Mouse (Mus musculus) layer of hippocampus, postnatal 14 days (tissue): Measurements from ENCODE around the gene Acyp1. TPM values are rescaled to one million over a fixed set of nuclear protein-coding genes. Genes with fewer than 3 reads are reported as not detected.

ENCODE experiments used
- DNase-seq, 2 experiments: peaks; one replicate each; pipeline ENCODE4 v3.0.0; 2021 to 2022; ENCODE audit warnings: low spot score in 2 of 2, mixed read lengths in 1 of 2
- long read RNA-seq, 2 experiments: library from polyadenylated mRNA; stranded (forward); transcript quantifications; one replicate each; pipeline ENCODE4 v2.0.0; 2021
- total RNA-seq, 2 experiments: library from RNA; stranded (reverse); gene quantifications; 2 replicates each; pipeline ENCODE4 v1.2.3; 2021

Acyp1 gene
- 10 to 100 TPM; 32.8 to 36.8 TPM for total RNA-seq
- long read RNA-seq, experiment 1, transcript Acyp1-201 (3 exons, 648 nt) = major isoform, 9 of 10 reads
- long read RNA-seq, experiment 1, partial matches to known transcripts = 1 of 10 reads
- long read RNA-seq, experiment 1, other reads (novel, unspliced or antisense) = 0 of 10 reads
- long read RNA-seq, experiment 2, transcript Acyp1-201 (3 exons, 648 nt) = major isoform, 30 of 40 reads
- long read RNA-seq, experiment 2, partial matches to known transcripts = 7 of 40 reads
- long read RNA-seq, experiment 2, other reads (novel, unspliced or antisense) = 2 of 40 reads

- DNase-seq = no peak
Observed at GRCm38 (mm10) chr12:85287809-85288485, at the start of gene Acyp1. TSS of gene Acyp1 (minus strand) at chr12:85288438.

GRCm38 (mm10) chr12:85337567-85338311 is 49.5 kb upstream of the Acyp1 start:
- no peak for DNase-seq

GRCm38 (mm10) chr12:85330153-85330552 is 41.9 kb upstream of the Acyp1 start:
- DNase-seq = no peak

- DNase-seq = no peak
Observed at GRCm38 (mm10) chr12:85308651-85309050, 20.4 kb upstream of the Acyp1 start.

- peak; percentile 84 to 90 for DNase-seq
Observed at GRCm38 (mm10) chr12:85305247-85305892, 17.1 kb upstream of the Acyp1 start.

GRCm38 (mm10) chr12:85304725-85305124 is 16.5 kb upstream of the Acyp1 start:
- DNase-seq = no peak

- no peak for DNase-seq
Observed at GRCm38 (mm10) chr12:85303256-85303655, 15.0 kb upstream of the Acyp1 start.

- DNase-seq = no peak
Observed at GRCm38 (mm10) chr12:85298835-85299180, 10.6 kb upstream of the Acyp1 start.

GRCm38 (mm10) chr12:85298127-85298834 is 10.0 kb upstream of the Acyp1 start:
- DNase-seq = no peak

- DNase-seq = no peak
Observed at GRCm38 (mm10) chr12:85297345-85297997, 9.2 kb upstream of the Acyp1 start.

- DNase-seq = no peak
Observed at GRCm38 (mm10) chr12:85296915-85297314, 8.7 kb upstream of the Acyp1 start.

GRCm38 (mm10) chr12:85295506-85295905 is 7.3 kb upstream of the Acyp1 start:
- DNase-seq = no peak

- DNase-seq = no peak
Observed at GRCm38 (mm10) chr12:85292906-85293305, 4.7 kb upstream of the Acyp1 start.

GRCm38 (mm10) chr12:85292288-85292687 is 4.0 kb upstream of the Acyp1 start:
- no peak for DNase-seq

GRCm38 (mm10) chr12:85291541-85291940 is 3.3 kb upstream of the Acyp1 start:
- DNase-seq = no peak

GRCm38 (mm10) chr12:85290633-85291032 is 2.4 kb upstream of the Acyp1 start:
- DNase-seq = no peak

- DNase-seq = no peak
Observed at GRCm38 (mm10) chr12:85289157-85290000, 1.1 kb upstream of the Acyp1 start.

GRCm38 (mm10) chr12:85288486-85289156 is 383 bp upstream of the Acyp1 start, which contains the start of gene Zc2hc1c:
TSS of gene Zc2hc1c (plus strand) at chr12:85288591.
- DNase-seq = peak; percentile 53 to 70

GRCm38 (mm10) chr12:85286941-85287340 is 1.3 kb downstream of the Acyp1 start:
- no peak for DNase-seq
